Mouse (Mus musculus) urinary bladder, postnatal 10 days (tissue): ENCODE data around the gene Zswim1.
"Not testable (repeated sequence)": the region's sequence is repeated elsewhere in the genome, so short reads cannot be mapped to it uniquely, and the experiment has no call there.

ENCODE experiments used
- DNase-seq: peaks from one replicate; pipeline ENCODE4 v3.0.0; 2022; ENCODE audit warnings: low spot score

The Zswim1 gene

GRCm38 (mm10) chr2:164829090-164829489, 6.6 kb downstream of the Zswim1 start:
- no peak for DNase-seq

GRCm38 (mm10) chr2:164831029-164831428, 8.5 kb downstream of the Zswim1 start:
- DNase-seq: no peak

DNA sequence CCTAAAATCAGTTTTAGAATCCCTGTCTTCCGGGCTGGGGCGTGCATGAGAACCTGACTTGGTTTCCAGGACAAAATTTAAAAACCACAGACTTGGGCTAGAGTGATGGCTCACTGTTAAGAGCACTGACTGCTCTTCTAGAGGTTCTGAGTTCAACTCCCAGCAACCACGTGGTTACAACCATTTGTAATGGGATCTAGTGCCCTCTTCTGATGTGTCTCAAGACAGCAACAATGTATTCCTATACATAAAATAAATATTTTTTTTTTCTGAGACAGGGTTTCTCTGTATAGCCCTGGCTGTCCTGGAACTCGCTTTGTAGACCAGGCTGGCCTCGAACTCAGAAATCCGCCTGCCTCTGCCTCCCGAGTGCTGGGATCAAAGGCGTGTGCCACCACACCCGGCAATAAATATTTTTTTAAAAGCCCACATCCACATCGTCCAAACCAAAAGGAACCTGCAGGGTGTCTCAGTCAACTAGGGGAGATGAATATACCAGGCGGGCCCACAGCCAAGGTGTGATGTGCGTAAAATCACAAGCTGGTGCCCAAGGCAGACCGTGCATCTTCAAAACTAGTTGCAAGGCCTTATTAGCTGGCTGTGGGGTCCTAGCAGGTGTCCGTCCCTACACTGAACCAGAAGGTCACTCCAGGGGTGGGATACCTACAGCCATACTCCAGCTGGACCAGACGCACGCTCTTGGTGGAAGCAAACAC, 9.7 kb downstream of the Zswim1 start:
- DNase-seq: no peak

DNA sequence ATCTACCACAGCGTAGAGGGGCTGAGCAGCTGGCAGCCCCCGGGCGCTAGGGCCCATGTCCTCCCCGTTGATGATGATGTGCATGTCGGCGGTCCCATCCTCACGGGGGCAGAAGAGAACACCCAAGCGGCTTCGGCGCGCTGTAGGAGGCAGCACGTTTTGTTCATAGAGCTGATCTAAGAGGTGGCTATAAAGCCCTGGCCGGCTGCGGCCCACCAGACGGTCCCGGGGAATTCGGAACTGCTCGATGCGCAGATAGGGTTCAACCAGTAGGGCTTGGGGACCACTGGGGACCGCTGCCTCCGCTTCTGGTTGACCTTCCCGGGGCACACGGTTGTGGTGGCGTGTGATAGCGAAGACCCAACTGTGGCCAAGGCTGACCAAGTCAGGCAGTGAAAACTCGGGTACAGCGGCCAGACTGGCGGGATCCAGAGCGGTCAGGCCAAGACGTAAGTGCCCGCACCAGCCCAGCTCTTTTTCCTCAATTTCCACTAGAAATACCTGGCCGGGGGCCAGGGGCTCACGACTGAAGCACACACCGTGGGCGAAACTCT, 10.3 kb downstream of the Zswim1 start, which contains the start of gene Ctsa:
TSS of gene Ctsa (plus strand) at position 126 of the 554 bp plus-strand sequence.
- no peak for DNase-seq

- DNase-seq: peak; percentile 71
These were observed 11.0 kb downstream of the Zswim1 start, which contains the start of gene Neurl2 for GRCm38 (mm10) chr2:164833314-164833959. Neurl2 (minus strand) TSS chr2:164833456.

- no peak for DNase-seq
These were observed 12.0 kb downstream of the Zswim1 start for GRCm38 (mm10) chr2:164834531-164834930.

DNA sequence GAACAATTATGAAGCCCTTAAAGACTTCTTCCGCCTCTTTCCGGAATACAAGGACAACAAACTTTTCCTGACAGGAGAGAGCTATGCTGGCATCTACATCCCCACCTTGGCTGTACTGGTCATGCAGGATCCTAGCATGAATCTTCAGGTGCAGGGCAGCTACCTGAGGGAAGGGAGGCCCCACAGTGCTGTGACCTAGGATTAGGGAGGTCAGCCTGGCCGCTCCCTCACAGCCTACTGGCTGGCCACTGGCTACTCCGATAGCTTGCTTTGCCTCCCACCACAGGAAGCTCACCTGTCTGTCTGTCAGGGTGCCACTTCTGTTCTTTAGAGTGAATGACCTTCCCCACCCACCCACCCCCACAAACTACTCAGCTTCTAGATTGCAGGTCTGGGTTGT, 12.7 kb downstream of the Zswim1 start:
- DNase-seq: no peak

DNA sequence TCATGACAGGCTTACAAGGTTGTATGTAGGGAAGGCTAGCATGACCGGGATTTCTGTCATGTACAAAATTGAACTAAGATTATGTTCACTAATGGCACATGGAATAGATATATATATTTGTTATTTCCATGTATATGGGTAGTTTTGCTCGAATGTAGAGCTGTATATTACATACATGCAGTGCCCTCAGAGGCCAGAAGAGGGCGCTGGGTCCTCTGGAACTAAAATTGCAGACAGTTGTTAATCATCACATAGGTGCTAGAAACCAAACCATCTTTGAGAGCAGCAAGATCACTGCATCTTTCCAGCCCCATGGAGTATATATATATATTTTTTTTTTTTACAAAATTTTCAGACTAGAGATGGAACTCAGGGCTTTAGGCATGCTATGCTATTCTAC, 23.3 kb downstream of the Zswim1 start:
- no peak for DNase-seq

DNA sequence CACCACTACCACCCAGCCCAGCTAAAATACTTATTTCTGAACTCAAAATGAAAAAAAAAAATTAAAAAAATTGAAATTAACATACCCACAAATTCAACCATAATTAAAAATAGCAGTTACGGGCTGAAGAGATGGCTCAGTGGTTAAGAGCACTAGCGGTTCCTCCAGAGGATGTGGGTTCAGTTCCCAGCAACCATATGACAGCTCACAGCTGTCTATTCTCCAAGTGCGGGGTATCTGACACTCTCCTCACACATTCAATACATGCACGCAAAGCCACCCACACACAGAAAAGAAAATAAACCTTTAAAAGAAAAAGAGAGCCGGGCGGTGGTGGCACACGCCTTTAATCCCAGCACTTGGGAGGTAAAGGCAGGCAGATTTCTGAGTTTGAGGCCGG, 27.6 kb downstream of the Zswim1 start:
- no peak for DNase-seq

GRCm38 (mm10) chr2:164855572-164855971, 33.1 kb downstream of the Zswim1 start:
- not testable (repeated sequence) for DNase-seq

- no peak for DNase-seq
These were observed 34.0 kb downstream of the Zswim1 start for GRCm38 (mm10) chr2:164856309-164857100.

GRCm38 (mm10) chr2:164857101-164857821, 34.8 kb downstream of the Zswim1 start, which contains the start of gene Pltp:
Pltp (minus strand) TSS chr2:164857711.
- no peak for DNase-seq

DNA sequence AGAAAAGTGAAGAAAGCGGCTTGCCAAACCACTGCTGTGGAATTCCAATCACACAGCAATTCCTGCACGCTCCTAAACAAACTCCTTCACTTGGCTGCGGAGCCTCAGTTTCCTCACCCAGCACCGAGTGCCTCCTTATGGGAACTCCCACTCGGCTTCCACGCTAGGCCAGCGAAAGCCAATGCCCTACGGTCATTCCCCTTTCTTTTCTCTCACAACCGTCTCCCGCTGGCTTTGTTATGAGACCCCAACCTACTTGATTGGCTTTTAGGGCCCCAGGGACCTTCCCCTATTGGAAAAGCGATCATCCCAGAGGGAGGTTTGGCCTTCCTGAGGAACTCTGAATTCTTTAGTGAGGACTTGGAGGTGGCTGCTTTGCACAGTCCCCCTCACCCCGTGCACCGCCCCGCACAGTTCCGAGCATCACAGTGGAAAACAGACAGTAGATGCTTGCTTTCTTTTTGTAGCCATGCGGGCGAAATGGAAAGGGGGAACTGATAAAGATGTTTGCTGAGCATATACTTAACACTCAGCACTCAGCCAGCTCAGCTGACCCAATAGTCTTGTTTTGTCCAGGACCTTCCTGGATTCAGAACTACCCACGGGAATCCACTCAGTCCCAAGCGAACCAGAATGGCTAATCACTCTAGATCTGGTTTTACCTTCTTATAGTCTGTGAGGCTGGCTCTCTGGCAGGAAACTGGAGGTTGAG, 35.5 kb downstream of the Zswim1 start:
- no peak for DNase-seq

DNA sequence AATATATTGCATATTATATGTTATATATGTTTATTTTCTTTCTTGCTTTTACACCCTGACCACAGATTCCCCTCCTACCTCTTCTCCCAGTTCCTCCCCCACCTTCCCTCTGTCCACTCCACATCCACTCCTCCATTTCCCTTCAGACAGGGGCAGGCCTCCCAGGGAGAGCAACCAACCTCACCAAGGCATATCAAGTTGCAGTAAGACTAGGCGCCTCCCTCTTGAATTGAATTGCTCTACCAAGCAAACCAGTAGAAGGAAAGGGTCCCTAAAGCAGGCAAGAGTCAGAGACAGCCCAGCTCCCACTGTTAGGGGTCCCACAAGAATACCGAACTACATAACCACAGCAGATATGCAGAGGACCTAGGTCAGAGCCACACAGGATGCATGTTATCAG, 36.7 kb downstream of the Zswim1 start:
- DNase-seq: no peak

GRCm38 (mm10) chr2:164859640-164860432, 37.4 kb downstream of the Zswim1 start:
- no peak for DNase-seq

- no peak for DNase-seq
These were observed 38.6 kb downstream of the Zswim1 start for GRCm38 (mm10) chr2:164861094-164861493.

DNA sequence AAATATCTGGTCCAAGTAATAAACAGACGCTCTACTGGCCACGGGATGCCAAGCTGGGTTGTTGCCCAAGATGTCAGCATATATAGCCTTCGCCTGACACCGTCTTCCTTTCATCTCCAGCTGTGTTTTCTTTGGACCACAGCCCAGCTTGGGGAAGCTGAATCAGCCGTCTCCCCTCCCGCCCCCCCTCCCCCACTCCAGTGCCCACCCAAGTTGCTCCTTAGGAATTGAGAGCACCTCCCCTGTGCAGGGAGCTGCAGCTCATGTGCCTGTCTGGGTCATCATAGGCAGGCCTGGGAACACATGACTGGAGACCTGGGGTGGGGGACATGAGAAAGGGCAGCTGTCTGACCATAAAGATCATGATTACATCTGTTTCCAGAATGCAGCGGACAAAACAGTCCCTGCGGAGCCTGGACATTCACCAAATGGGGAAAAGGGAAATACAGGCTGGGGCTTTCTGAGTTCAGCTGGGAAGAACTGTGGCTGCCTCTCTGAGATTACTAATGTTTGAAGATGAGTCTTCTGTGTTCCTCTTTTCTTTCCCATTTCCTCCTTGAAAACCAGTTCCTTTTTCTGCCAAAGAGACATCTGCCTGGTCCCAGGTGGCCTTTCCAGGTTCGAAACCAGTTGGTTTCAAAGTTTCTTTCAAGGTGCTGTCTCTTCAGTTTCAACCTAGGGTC, 39.8 kb downstream of the Zswim1 start:
- DNase-seq: no peak

- DNase-seq: not testable (repeated sequence)
These were observed 40.9 kb downstream of the Zswim1 start for GRCm38 (mm10) chr2:164863411-164863810.

GRCm38 (mm10) chr2:164864593-164864992, 42.1 kb downstream of the Zswim1 start:
- DNase-seq: no peak
